Mouse (Mus musculus): ENCODE data around the gene Clcnka.

DNA sequence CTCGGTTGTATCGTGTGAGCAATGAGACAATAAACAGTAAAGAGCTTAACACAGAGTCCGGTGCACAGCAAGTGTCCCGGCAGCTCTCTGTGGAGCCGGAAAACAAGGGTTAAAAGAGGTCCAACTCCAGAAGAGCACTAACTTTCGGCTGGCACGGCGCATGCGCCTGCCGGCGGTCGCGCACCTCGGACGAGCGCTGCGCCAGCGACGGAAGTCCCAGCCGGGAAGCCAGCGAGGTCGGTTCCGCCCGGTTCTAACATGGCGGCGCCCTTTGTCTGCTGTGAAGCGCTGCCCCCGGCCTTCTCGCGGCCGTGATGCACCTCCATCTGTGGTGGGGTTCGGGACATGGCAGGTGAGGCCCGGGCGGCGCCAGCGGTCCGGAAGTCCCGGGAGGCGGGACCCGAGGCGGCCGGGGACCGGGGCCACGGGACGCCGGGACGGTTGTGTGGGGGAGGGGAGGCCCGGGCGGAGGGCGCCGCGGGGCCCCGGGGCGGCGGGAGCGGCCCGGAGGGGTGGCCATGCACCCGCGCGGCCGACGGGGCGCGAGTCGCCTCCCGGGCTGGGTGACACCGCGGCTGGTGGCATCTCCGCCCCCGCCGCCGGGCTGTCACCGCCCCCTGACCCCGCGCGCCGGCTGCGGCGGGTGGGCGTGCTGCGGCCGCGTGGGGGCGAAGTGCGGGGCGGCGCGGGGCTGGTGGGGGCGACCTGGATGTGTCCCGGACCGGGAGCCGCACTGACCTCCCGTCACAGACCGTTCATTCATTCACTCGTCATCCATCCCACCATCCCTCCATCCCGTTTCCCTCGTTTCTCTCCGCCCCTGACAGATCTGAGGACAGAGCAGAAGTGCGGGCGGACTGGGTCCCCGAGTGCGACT lies 46.2 kb upstream of the Clcnka start, which contains the start of gene Zbtb17:
- TF ChIP-seq CTCF (IDR thresholded peaks at IDR 0.05; ENCODE audit: low read depth, low read length) (no peak), POLR2A (IDR thresholded peaks at IDR 0.05; ENCODE audit: borderline replicate concordance, low read depth, low read length) (no peak)
